10 mouse cellular contexts compared by ENCODE assay signal in genomic region chr1:124652251-124652861, GRCm38 (mm10).
DNase-seq lines count a peak whose midpoint lies in the region; ATAC-seq and TF ChIP-seq lines count a peak whose summit lies in the region.
"Had no signal": no experiment of that assay in that cellular context is flagged by ENCODE, and none has a peak within 500 bp of the region (broad histone marks: within the 10 kb centered on the region; RNA-seq: fewer than 3 reads in every experiment).

No protein-coding gene starts in this region.

- no peaks in the 10 kb centered on the region for H3K4me1 ChIP-seq in lung, embryonic 14.5 days (ENCODE audit: insufficient read depth)
- no peaks in the 10 kb centered on the region for H3K4me1 ChIP-seq in lung, postnatal 0 days (ENCODE audit: insufficient read depth, low read depth, low read length)
- no peaks in the 10 kb centered on the region for H3K4me1 ChIP-seq in midbrain, embryonic 13.5 days (replicated peaks)
- H3K4me1 ChIP-seq: embryonic facial prominence, embryonic 13.5 days; heart, embryonic 12.5 days had no signal

- TF ChIP-seq CTCF in lung, embryonic 14.5 days (IDR thresholded peaks at IDR 0.05; ENCODE audit: low read depth): peak; percentile 30; the same call in 1 of the 2 replicates
- no peak for TF ChIP-seq CTCF in lung, postnatal 0 days (IDR thresholded peaks at IDR 0.05)

- H3K4me3 ChIP-seq in lung, embryonic 14.5 days (ENCODE audit: low read depth, low read length): no peak overlapping the region
- H3K4me3 ChIP-seq in lung, postnatal 0 days (ENCODE audit: low read depth, low read length): no peak overlapping the region
- H3K4me3 ChIP-seq in midbrain, embryonic 13.5 days (replicated peaks): no peak overlapping the region
- H3K4me3 ChIP-seq: embryonic facial prominence, embryonic 13.5 days; heart, embryonic 12.5 days had no signal

- H3K27me3 ChIP-seq in lung, embryonic 14.5 days (ENCODE audit: insufficient read depth, low read length): no peaks in the 10 kb centered on the region
- H3K27me3 ChIP-seq in lung, postnatal 0 days (replicated peaks; ENCODE audit: insufficient read depth, low read length): no peaks in the 10 kb centered on the region
- H3K27me3 ChIP-seq in midbrain, embryonic 13.5 days: no peaks in the 10 kb centered on the region
- H3K27me3 ChIP-seq: embryonic facial prominence, embryonic 13.5 days; heart, embryonic 12.5 days had no signal

- H3K9ac ChIP-seq in lung, embryonic 14.5 days: no peak overlapping the region
- no peak overlapping the region for H3K9ac ChIP-seq in lung, postnatal 0 days (replicated peaks; ENCODE audit: low read depth)
- H3K9ac ChIP-seq in midbrain, embryonic 13.5 days (replicated peaks): no peak overlapping the region
- H3K9ac ChIP-seq: embryonic facial prominence, embryonic 13.5 days; heart, embryonic 12.5 days had no signal

- H3K9me3 ChIP-seq in lung, embryonic 14.5 days (ENCODE audit: low read depth, low read length): no peaks in the 10 kb centered on the region
- no peaks in the 10 kb centered on the region for H3K9me3 ChIP-seq in lung, postnatal 0 days (ENCODE audit: low read length)
- no peaks in the 10 kb centered on the region for H3K9me3 ChIP-seq in midbrain, embryonic 13.5 days
- H3K9me3 ChIP-seq: embryonic facial prominence, embryonic 13.5 days had no signal

- TF ChIP-seq EP300 in lung, postnatal 0 days (IDR thresholded peaks at IDR 0.05): no peak

- H3K27ac ChIP-seq in lung, embryonic 14.5 days (ENCODE audit: low read depth): no peak overlapping the region
- H3K27ac ChIP-seq in lung, postnatal 0 days (ENCODE audit: low read length): no peak overlapping the region
- H3K27ac ChIP-seq in midbrain, embryonic 13.5 days: no peak overlapping the region
- H3K27ac ChIP-seq: embryonic facial prominence, embryonic 13.5 days had no signal

- H3K36me3 ChIP-seq in lung, embryonic 14.5 days (ENCODE audit: insufficient read depth): no peaks in the 10 kb centered on the region
- H3K36me3 ChIP-seq in lung, postnatal 0 days (ENCODE audit: insufficient read depth, low read length): no peaks in the 10 kb centered on the region
- H3K36me3 ChIP-seq in midbrain, embryonic 13.5 days: no peaks in the 10 kb centered on the region
- H3K36me3 ChIP-seq: embryonic facial prominence, embryonic 13.5 days; heart, embryonic 12.5 days had no signal

- ATAC-seq in lung, embryonic 14.5 days (ENCODE audit: insufficient read depth): no peak
- no peak for ATAC-seq in lung, postnatal 0 days
- peak; percentile 77; the same call in 1 of the 2 replicates for ATAC-seq in midbrain, embryonic 13.5 days

- DNase-seq in embryo, embryonic 10.5 days (ENCODE audit: low spot score): peak; percentile 13
- DNase-seq in embryo, embryonic 10 days (ENCODE audit: low spot score): no peak
- DNase-seq in lung, embryonic 14.5 days: peak; percentile 16
- DNase-seq in lung, postnatal 0 days (ENCODE audit: low spot score): no peak
- peak; percentile 18 for DNase-seq in telencephalon, adult 2 months (ENCODE audit: low read depth, low spot score)
- DNase-seq in kidney, postnatal 36 days: no peak
- DNase-seq in heart, adult 11 months: no peak

- no peak overlapping the region for H3K4me2 ChIP-seq in lung, embryonic 14.5 days
- H3K4me2 ChIP-seq in lung, postnatal 0 days (replicated peaks; ENCODE audit: low read depth, low read length): no peak overlapping the region
- no peak overlapping the region for H3K4me2 ChIP-seq in midbrain, embryonic 13.5 days (replicated peaks)
- H3K4me2 ChIP-seq: embryonic facial prominence, embryonic 13.5 days; heart, embryonic 12.5 days had no signal

- 79% methylated on average over 3 of the region's 3 CpGs for WGBS in lung, embryonic 14.5 days
- 75% methylated on average over 3 of the region's 3 CpGs for WGBS in lung, postnatal 0 days
- 72% methylated on average over 3 of the region's 3 CpGs for WGBS in midbrain, embryonic 13.5 days

Comparison
In these comparisons a context has a peak if more than half of its experiments do, and no peak if none do; other contexts are left out.
1. DNase-seq: peak in embryo, embryonic 10.5 days (single experiment), lung, embryonic 14.5 days (single experiment) and telencephalon, adult 2 months (single experiment); none in embryo, embryonic 10 days (single experiment), lung, postnatal 0 days (single experiment), kidney, postnatal 36 days (0 of 2) and heart, adult 11 months (single experiment).